Mouse (Mus musculus) heart, embryonic 15.5 days (tissue): Measurements from ENCODE around the gene Hand2. TPM values are rescaled to one million over a fixed set of nuclear protein-coding genes. Genes with fewer than 3 reads are reported as not detected.

Experiments
- ATAC-seq: fragments of 200-750 bp; cut with Nextera tagmentation; replicated peaks from 2 replicates; pipeline ENCODE4 v1.8.0; 2017; ENCODE audit warnings: low read depth, moderate TSS enrichment; ENCODE audit not compliant: insufficient number of reproducible peaks, insufficient read depth, low FRiP score
- H3K27ac ChIP-seq: fragments of 300-500 bp; sonication (generic); 2 replicates; pipeline ENCODE4 v1.5.1; 2015; ENCODE audit warnings: mild to moderate bottlenecking, inconsistent platforms
- H3K27me3 ChIP-seq: fragments of 300-500 bp; sonication (generic); 2 replicates; pipeline ENCODE4 v1.6.1; 2015; ENCODE audit warnings: inconsistent platforms
- H3K36me3 ChIP-seq: fragments of 300-500 bp; sonication (generic); 2 replicates; pipeline ENCODE4 v1.6.1; 2015; ENCODE audit warnings: mild to moderate bottlenecking, inconsistent platforms
- H3K4me1 ChIP-seq: fragments of 300-500 bp; sonication (generic); replicated peaks from 2 replicates; pipeline ENCODE4 v1.6.1; 2015; ENCODE audit warnings: inconsistent platforms
- H3K4me2 ChIP-seq: fragments of 300-500 bp; sonication (generic); 2 replicates; pipeline ENCODE4 v1.6.1; 2015; ENCODE audit warnings: inconsistent platforms, mild to moderate bottlenecking, moderate library complexity
- H3K4me3 ChIP-seq: fragments of 300-500 bp; sonication (generic); 2 replicates; pipeline ENCODE4 v1.5.1; 2015; ENCODE audit warnings: mild to moderate bottlenecking, inconsistent platforms
- H3K9ac ChIP-seq: fragments of 300-500 bp; sonication (generic); 2 replicates; pipeline ENCODE4 v1.6.1; 2015; ENCODE audit warnings: mild to moderate bottlenecking, inconsistent platforms
- H3K9me3 ChIP-seq: fragments of 300-500 bp; sonication (generic); replicated peaks from 2 replicates; pipeline ENCODE4 v1.6.1; 2016; ENCODE audit warnings: inconsistent platforms
- WGBS: fragments of 180-500 bp; shearing (Covaris S2); methylation state at CpG from one replicate; pipeline ENCODE4 v1.1.7; 2015; ENCODE audit warnings: mixed read lengths; 5-methylcytosine and 5-hydroxymethylcytosine counted together
- polyA plus RNA-seq: library from polyadenylated mRNA; unstranded; fragments of >200 nt; fragmentation: Nextera tagmentation; extraction: Ambion mirVana; gene quantifications from 2 replicates; pipeline ENCODE4 v1.2.1, GENCODE M21; 2015

Hand2 gene
- polyA plus RNA-seq, 1 experiment from 2014 or later = 11.8 TPM

GRCm38 (mm10) chr8:57315471-57315870, 5.3 kb upstream of the Hand2 start:
- ATAC-seq = no peak
- Histone ChIP-seq H3K27ac (peak overlapping the region; percentile 61), H3K27me3 (no peaks in the 10 kb centered on the region), H3K4me2 (peak overlapping the region; percentile 81), H3K9ac (peak overlapping the region; percentile 33; the same call in 1 of the 2 replicates), H3K4me3 (peak overlapping the region; percentile 17), H3K9me3 (no peaks in the 10 kb centered on the region), H3K36me3 (no peaks in the 10 kb centered on the region), H3K4me1 (peaks cover 7% of the 10 kb centered on the region; the same call in 1 of the 2 replicates)
- WGBS = 22% methylated on average over 3 of the region's 3 CpGs

GRCm38 (mm10) chr8:57317107-57317506, 3.7 kb upstream of the Hand2 start:
- Histone ChIP-seq H3K9ac (peak overlapping the region; percentile 44; the same call in 1 of the 2 replicates), H3K4me3 (peak overlapping the region; percentile 92), H3K4me2 (peak overlapping the region; percentile 77), H3K27ac (peak overlapping the region; percentile 96), H3K27me3 (no peaks in the 10 kb centered on the region), H3K4me1 (peaks cover 7% of the 10 kb centered on the region; the same call in 1 of the 2 replicates), H3K36me3 (no peaks in the 10 kb centered on the region), H3K9me3 (no peaks in the 10 kb centered on the region)
- no peak for ATAC-seq

GRCm38 (mm10) chr8:57317890-57318480, 2.8 kb upstream of the Hand2 start:
- H3K36me3 ChIP-seq = no peaks in the 10 kb centered on the region
- peak overlapping the region; percentile 75 for H3K9ac ChIP-seq
- peak overlapping the region; percentile 77 for H3K4me2 ChIP-seq
- peaks cover 4% of the 10 kb centered on the region; the same call in 1 of the 2 replicates for H3K4me1 ChIP-seq
- ATAC-seq = no peak
- peak overlapping the region; percentile 96 for H3K27ac ChIP-seq
- no peaks in the 10 kb centered on the region for H3K27me3 ChIP-seq
- no peaks in the 10 kb centered on the region for H3K9me3 ChIP-seq
- WGBS = 15% methylated on average over 5 of the region's 5 CpGs
- peak overlapping the region; percentile 92 for H3K4me3 ChIP-seq

- Histone ChIP-seq H3K9ac (peak overlapping the region; percentile 75), H3K27me3 (no peaks in the 10 kb centered on the region), H3K4me3 (peak overlapping the region; percentile 92), H3K27ac (peak overlapping the region; percentile 96), H3K4me1 (peaks cover 4% of the 10 kb centered on the region; the same call in 1 of the 2 replicates), H3K36me3 (no peaks in the 10 kb centered on the region), H3K9me3 (no peaks in the 10 kb centered on the region), H3K4me2 (peak overlapping the region; percentile 77)
- ATAC-seq = no peak
- WGBS = 5% methylated on average over 17 of the region's 17 CpGs
These were observed 1.4 kb upstream of the Hand2 start for GRCm38 (mm10) chr8:57319092-57319980.

GRCm38 (mm10) chr8:57319981-57320585, 700 bp upstream of the Hand2 start:
- Histone ChIP-seq H3K27ac (peak overlapping the region; percentile 96), H3K4me1 (peaks cover 4% of the 10 kb centered on the region; the same call in 1 of the 2 replicates), H3K27me3 (no peaks in the 10 kb centered on the region), H3K9ac (peak overlapping the region; percentile 75), H3K4me2 (peak overlapping the region; percentile 77), H3K9me3 (no peaks in the 10 kb centered on the region), H3K4me3 (peak overlapping the region; percentile 92), H3K36me3 (no peaks in the 10 kb centered on the region)
- ATAC-seq = peak; percentile 44; the same call in 1 of the 2 replicates
- WGBS = 1% methylated on average over 22 of the region's 22 CpGs

GRCm38 (mm10) chr8:57321898-57322895, 1.4 kb downstream of the Hand2 start:
- Histone ChIP-seq H3K4me3 (peak overlapping the region; percentile 92), H3K9ac (peak overlapping the region; percentile 100), H3K4me2 (peak overlapping the region; percentile 77), H3K27ac (peak overlapping the region; percentile 96), H3K4me1 (peaks cover 14% of the 10 kb centered on the region), H3K27me3 (no peaks in the 10 kb centered on the region; the same call in 1 of the 2 replicates), H3K36me3 (no peaks in the 10 kb centered on the region), H3K9me3 (no peaks in the 10 kb centered on the region)
- under 1% methylated on average over 63 of the region's 64 CpGs for WGBS
- 0 out of 2 replicates have a peak, but pooled peaks have one; percentile 11 for ATAC-seq

GRCm38 (mm10) chr8:57322961-57323941, 2.5 kb downstream of the Hand2 start:
- no peaks in the 10 kb centered on the region for H3K9me3 ChIP-seq
- H3K27me3 ChIP-seq = no peaks in the 10 kb centered on the region; the same call in 1 of the 2 replicates
- no peak for ATAC-seq
- WGBS = under 1% methylated on average over 31 of the region's 31 CpGs
- peaks cover 22% of the 10 kb centered on the region for H3K4me1 ChIP-seq
- peak overlapping the region; percentile 92 for H3K4me3 ChIP-seq
- peak overlapping the region; percentile 77 for H3K4me2 ChIP-seq
- peak overlapping the region; percentile 96 for H3K27ac ChIP-seq
- H3K9ac ChIP-seq = peak overlapping the region; percentile 100
- no peaks in the 10 kb centered on the region for H3K36me3 ChIP-seq

GRCm38 (mm10) chr8:57324091-57324490, 3.3 kb downstream of the Hand2 start:
- 4% methylated on average over 12 of the region's 12 CpGs for WGBS
- Histone ChIP-seq H3K27me3 (no peaks in the 10 kb centered on the region; the same call in 1 of the 2 replicates), H3K27ac (peak overlapping the region; percentile 96)

GRCm38 (mm10) chr8:57324671-57325070, 3.9 kb downstream of the Hand2 start:
- no peaks in the 10 kb centered on the region; the same call in 1 of the 2 replicates for H3K27me3 ChIP-seq
- 7% methylated on average over 5 of the region's 5 CpGs for WGBS
- H3K9ac ChIP-seq = peak overlapping the region; percentile 70
- no peaks in the 10 kb centered on the region for H3K36me3 ChIP-seq
- H3K4me2 ChIP-seq = peak overlapping the region; percentile 77
- no peak for ATAC-seq
- no peaks in the 10 kb centered on the region for H3K9me3 ChIP-seq
- peak overlapping the region; percentile 92 for H3K4me3 ChIP-seq
- H3K27ac ChIP-seq = peak overlapping the region; percentile 98
- peaks cover 31% of the 10 kb centered on the region for H3K4me1 ChIP-seq

More at GRCm38 (mm10) chr8:57324091-57324490, 3.3 kb downstream of the Hand2 start:
- peaks cover 27% of the 10 kb centered on the region for H3K4me1 ChIP-seq
- no peak for ATAC-seq
- peak overlapping the region; percentile 92 for H3K4me3 ChIP-seq
- H3K36me3 ChIP-seq = no peaks in the 10 kb centered on the region
- peak overlapping the region; percentile 100 for H3K9ac ChIP-seq
- H3K9me3 ChIP-seq = no peaks in the 10 kb centered on the region
- H3K4me2 ChIP-seq = peak overlapping the region; percentile 77
